Mouse (Mus musculus) cerebellum, adult 2 months (tissue): Measurements from ENCODE around the gene Cdkl5.

Experiments used
- CTCF ChIP-seq: fragments of 200-500 bp; IDR thresholded peaks from 2 replicates; pipeline ENCODE4 v1.5.1; 2011; ENCODE audit warnings: low read depth, mild to moderate bottlenecking, control low read depth, low read length, moderate library complexity, borderline replicate concordance; ENCODE audit not compliant: insufficient read depth
- POLR2A ChIP-seq: fragments of 200-500 bp; IDR thresholded peaks from 2 replicates; pipeline ENCODE4 v1.6.1; 2011; ENCODE audit warnings: low read length, control low read depth, borderline replicate concordance; ENCODE audit not compliant: insufficient read depth

DNA sequence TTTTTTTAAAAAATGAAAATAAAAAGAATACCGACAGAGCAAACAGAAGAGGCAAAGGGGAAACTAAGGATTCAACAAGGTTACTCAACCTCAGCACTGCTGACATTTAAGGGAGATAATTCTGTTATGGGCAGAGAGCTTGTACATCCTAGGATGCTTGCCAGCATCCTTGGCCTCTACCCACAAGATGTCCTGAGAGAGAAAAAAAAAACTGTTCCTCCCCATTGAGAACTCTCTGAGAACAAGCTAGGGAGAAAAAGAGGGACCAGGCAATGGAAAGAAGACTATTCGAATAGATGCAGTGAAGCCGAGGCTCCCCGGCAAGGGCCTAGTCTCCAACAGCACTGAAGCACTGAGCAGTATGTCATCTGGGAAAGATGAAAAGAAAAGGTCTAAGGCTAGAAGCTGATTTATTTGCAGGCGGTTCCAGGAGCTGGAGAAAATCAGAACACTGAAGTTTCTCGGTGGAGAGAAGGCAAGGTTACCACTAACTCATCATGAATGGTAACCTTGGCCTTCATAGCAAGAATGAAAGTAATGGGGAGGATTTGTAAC, 22.4 kb downstream of the Cdkl5 start:
- TF ChIP-seq POLR2A, result no peak
- no peak for TF ChIP-seq CTCF
